Mouse (Mus musculus) midbrain, embryonic 13.5 days (tissue): ENCODE data around the gene D11Wsu47e. TPM values are rescaled to one million over a fixed set of nuclear protein-coding genes. Genes with fewer than 3 reads are reported as not detected.

ENCODE experiments used
- ATAC-seq: fragments of 200-750 bp; cut with Nextera tagmentation; 2 replicates; pipeline ENCODE4 v1.8.0; 2017; ENCODE audit warnings: mild to moderate bottlenecking, moderate TSS enrichment, moderate library complexity
- H3K27ac ChIP-seq: fragments of 300-500 bp; sonication (generic); 2 replicates; pipeline ENCODE4 v1.5.1; 2015; ENCODE audit warnings: inconsistent platforms, mild to moderate bottlenecking, moderate library complexity
- H3K27me3 ChIP-seq: fragments of 300-500 bp; sonication (generic); 2 replicates; pipeline ENCODE4 v1.6.1; 2015; ENCODE audit warnings: mild to moderate bottlenecking, inconsistent platforms
- H3K36me3 ChIP-seq: fragments of 300-500 bp; sonication (generic); 2 replicates; pipeline ENCODE4 v1.6.1; 2015; ENCODE audit warnings: mild to moderate bottlenecking, inconsistent platforms
- H3K4me1 ChIP-seq: fragments of 300-500 bp; sonication (generic); replicated peaks from 2 replicates; pipeline ENCODE4 v1.6.1; 2015; ENCODE audit warnings: inconsistent platforms
- H3K4me2 ChIP-seq: fragments of 300-500 bp; sonication (generic); replicated peaks from 2 replicates; pipeline ENCODE4 v1.6.1; 2015; ENCODE audit warnings: moderate library complexity, mild to moderate bottlenecking, inconsistent platforms
- H3K4me3 ChIP-seq: fragments of 300-500 bp; sonication (generic); replicated peaks from 2 replicates; pipeline ENCODE4 v1.5.1; 2015; ENCODE audit warnings: mild to moderate bottlenecking, inconsistent platforms
- H3K9ac ChIP-seq: fragments of 300-500 bp; sonication (generic); replicated peaks from 2 replicates; pipeline ENCODE4 v1.6.1; 2015; ENCODE audit warnings: mild to moderate bottlenecking, inconsistent platforms
- H3K9me3 ChIP-seq: fragments of 300-500 bp; sonication (generic); 2 replicates; pipeline ENCODE4 v1.6.1; 2016; ENCODE audit warnings: mild to moderate bottlenecking, inconsistent platforms
- WGBS: fragments of 180-500 bp; shearing (Covaris S2); methylation state at CpG from one replicate; pipeline ENCODE4 v1.1.7; 2015; 5-methylcytosine and 5-hydroxymethylcytosine counted together
- polyA plus RNA-seq: library from polyadenylated mRNA; unstranded; fragments of >200 nt; fragmentation: Nextera tagmentation; extraction: Ambion mirVana; gene quantifications from 2 replicates; pipeline ENCODE4 v1.2.1, GENCODE M21; 2015

Gene D11Wsu47e
- polyA plus RNA-seq, 1 experiment from 2014 or later: 26.7 TPM

DNA sequence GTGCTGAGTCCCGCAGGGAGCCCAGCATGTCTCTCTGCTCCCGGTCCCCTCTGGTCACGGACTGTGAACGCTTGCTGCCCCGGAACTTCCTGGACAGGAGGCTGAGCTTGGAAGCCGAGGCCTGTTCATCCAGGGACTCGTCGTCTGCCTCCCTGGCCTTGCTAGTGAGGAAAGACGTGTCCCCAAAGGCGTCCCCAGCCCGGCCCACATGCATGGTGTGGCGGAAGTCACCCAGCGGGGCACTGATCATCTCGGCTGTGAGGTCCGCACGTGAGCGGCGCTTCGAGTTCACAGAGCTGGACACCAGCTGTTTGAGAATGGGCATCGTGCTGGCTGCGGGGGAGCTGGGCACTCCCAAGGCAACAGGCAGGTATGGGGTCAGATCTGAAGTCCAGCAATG, 45.0 kb downstream of the D11Wsu47e start:
- Histone ChIP-seq H3K4me1 (peaks cover 33% of the 10 kb centered on the region), H3K27me3 (no peaks in the 10 kb centered on the region), H3K36me3 (peaks cover 49% of the 10 kb centered on the region), H3K9me3 (no peaks in the 10 kb centered on the region), H3K4me2 (no peak overlapping the region), H3K9ac (no peak overlapping the region), H3K27ac (no peak overlapping the region), H3K4me3 (no peak overlapping the region)
- 81% methylated on average over 21 of the region's 21 CpGs for WGBS
- no peak for ATAC-seq

GRCm38 (mm10) chr11:113729917-113730316, 45.7 kb downstream of the D11Wsu47e start:
- 69% methylated on average over 8 of the region's 8 CpGs for WGBS
- Histone ChIP-seq H3K36me3 (peaks cover 46% of the 10 kb centered on the region), H3K4me2 (no peak overlapping the region)

GRCm38 (mm10) chr11:113730879-113731278, 46.7 kb downstream of the D11Wsu47e start:
- Histone ChIP-seq H3K4me1 (peaks cover 42% of the 10 kb centered on the region), H3K27ac (no peak overlapping the region), H3K27me3 (no peaks in the 10 kb centered on the region), H3K4me2 (no peak overlapping the region), H3K9me3 (no peaks in the 10 kb centered on the region), H3K9ac (no peak overlapping the region), H3K36me3 (peaks cover 39% of the 10 kb centered on the region), H3K4me3 (no peak overlapping the region)
- 84% methylated on average over 3 of the region's 3 CpGs for WGBS
- ATAC-seq: no peak

More at GRCm38 (mm10) chr11:113729917-113730316, 45.7 kb downstream of the D11Wsu47e start:
- H3K9ac ChIP-seq: no peak overlapping the region
- ATAC-seq: no peak
- H3K27ac ChIP-seq: no peak overlapping the region
- no peaks in the 10 kb centered on the region for H3K27me3 ChIP-seq
- peaks cover 40% of the 10 kb centered on the region for H3K4me1 ChIP-seq
- no peak overlapping the region for H3K4me3 ChIP-seq
- H3K9me3 ChIP-seq: no peaks in the 10 kb centered on the region

DNA sequence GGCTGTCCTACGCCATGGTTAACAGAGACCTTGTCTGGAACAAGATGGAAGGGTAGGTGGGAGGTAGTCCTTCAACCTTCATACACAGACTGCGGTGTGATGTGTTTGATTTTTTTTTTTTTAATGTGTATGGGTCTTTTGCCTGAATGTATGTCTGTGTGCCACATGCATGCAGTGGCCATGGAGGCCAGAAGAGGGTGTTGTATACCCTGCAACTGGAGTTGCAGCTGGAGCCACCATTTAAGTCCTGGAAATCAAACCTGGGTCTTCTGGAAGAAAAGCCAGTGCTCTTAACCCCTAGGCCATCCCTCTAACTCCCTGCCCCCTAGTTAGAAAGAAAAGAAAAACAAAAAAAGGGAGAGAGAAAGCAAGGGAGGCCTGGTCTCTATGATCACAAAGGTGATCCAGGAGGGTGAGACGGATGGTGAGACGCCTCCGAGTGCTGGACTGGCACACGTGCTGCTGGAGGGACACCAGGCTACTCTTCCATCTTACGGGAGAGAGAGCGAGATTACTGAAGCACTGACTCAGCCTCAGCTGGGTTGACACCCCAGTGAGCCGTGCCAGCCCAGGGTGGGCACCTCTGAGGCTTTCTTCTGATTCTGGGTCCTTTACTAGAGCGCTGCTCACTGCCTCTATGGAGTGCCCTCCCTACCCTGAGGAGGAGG, 47.9 kb downstream of the D11Wsu47e start:
- 94% methylated on average over 10 of the region's 10 CpGs for WGBS
- H3K36me3 ChIP-seq: peaks cover 27% of the 10 kb centered on the region
- H3K27ac ChIP-seq: no peak overlapping the region
- H3K9ac ChIP-seq: no peak overlapping the region
- ATAC-seq: no peak
- no peak overlapping the region for H3K4me3 ChIP-seq
- no peak overlapping the region for H3K4me2 ChIP-seq
- no peaks in the 10 kb centered on the region for H3K27me3 ChIP-seq
- H3K4me1 ChIP-seq: peaks cover 40% of the 10 kb centered on the region
- H3K9me3 ChIP-seq: no peaks in the 10 kb centered on the region

DNA sequence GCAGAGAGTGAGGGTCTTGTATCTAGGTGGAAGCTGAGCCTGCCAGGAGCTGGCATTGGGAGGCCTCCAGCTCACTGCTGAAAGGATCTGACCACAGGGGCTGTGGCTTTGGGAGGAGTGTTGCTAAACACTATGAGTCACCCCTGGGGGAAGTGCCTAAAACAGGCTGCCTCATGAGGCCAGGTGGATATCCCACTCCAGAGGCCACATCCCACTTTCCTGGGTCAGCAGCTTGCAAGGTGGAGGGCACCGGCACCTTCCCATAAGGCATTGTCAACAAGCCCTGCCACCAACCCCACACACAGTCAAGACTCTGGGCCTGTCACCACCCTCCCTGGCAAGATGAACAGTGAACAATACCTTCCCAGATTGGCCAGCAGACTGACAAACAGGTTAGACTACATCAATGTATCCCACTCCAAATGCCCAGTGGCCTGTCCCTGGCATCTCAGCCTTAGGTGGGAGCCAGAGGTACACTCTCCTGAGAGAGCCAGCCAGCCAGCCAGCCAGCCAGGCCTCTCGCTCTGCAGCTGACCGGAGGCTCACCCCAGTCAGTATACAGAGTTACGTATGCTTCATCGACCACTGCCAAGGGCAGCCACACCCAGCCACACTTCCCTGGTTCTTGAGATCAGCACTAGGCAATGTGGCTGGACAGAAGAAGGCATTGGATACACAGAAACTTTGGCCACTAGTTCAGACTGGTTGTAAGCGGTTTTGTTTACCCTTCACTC, 49.6 kb downstream of the D11Wsu47e start:
- H3K4me1 ChIP-seq: peaks cover 56% of the 10 kb centered on the region
- peaks cover 10% of the 10 kb centered on the region for H3K36me3 ChIP-seq
- no peak for ATAC-seq
- H3K4me3 ChIP-seq: no peak overlapping the region
- no peak overlapping the region; the same call in 1 of the 2 replicates for H3K27ac ChIP-seq
- H3K9ac ChIP-seq: no peak overlapping the region
- H3K27me3 ChIP-seq: no peaks in the 10 kb centered on the region
- no peak overlapping the region for H3K4me2 ChIP-seq
- 64% methylated on average over 6 of the region's 6 CpGs for WGBS
- H3K9me3 ChIP-seq: no peaks in the 10 kb centered on the region

DNA sequence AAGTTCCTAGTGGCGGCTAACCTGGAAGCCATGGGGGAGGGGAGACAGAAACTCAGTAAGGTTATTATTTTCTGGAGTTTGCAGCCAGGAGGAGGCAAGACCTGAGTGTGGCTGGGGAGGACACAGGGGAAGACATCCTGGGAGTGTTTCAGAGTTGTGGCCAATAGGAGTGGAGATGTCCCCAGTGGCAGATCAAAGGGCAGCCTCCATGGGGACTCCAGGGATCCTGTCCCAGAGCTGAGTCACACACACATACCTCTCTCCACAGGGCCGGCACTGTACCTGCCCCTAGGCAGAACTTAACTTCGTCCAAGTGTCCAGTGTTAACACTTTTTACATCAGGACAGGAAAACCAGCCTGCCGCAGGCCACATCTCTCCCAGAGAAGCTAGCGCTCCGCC, 50.9 kb downstream of the D11Wsu47e start:
- peaks cover 66% of the 10 kb centered on the region for H3K4me1 ChIP-seq
- ATAC-seq: no peak
- H3K27ac ChIP-seq: no peak overlapping the region
- H3K4me2 ChIP-seq: no peak overlapping the region
- H3K9me3 ChIP-seq: no peaks in the 10 kb centered on the region
- H3K4me3 ChIP-seq: no peak overlapping the region
- 84% methylated on average over 6 of the region's 6 CpGs for WGBS
- no peak overlapping the region for H3K9ac ChIP-seq
- H3K27me3 ChIP-seq: no peaks in the 10 kb centered on the region
- 0 out of 2 replicates have a peak, but pooled peaks cover 3% of the 10 kb centered on the region for H3K36me3 ChIP-seq

DNA sequence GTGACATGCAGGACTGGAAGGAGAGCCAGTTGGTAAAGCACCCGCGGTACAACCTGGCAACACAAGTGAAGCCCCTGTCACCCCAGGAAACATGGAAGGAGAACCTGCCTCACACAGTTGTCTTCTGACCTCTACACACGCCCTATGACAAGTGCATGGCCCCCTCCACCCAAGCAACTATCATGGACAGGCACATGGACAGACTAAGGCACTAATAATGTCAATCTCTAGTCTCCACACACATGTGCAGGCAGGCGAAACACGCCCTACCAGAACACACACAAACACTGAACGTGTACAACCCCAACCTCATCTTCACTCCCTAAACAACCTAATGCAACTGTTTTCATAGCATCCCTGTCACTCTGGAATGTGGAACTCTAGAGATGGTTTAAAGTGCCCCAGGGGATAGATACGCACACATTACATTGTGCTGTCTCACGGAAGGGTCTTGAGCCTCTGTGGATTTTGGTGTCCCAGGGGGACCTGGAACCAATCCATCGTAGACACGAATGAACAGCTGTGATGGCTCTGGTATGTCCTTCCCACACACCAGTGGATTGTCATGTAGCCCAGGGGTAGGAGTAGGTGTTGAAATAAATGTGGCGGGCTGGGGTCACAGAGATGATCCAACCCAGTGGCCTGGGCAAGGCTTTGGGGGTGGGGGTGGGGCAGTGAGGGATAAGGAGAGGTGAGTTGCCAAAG, 52.8 kb downstream of the D11Wsu47e start:
- Histone ChIP-seq H3K4me3 (no peak overlapping the region), H3K9ac (no peak overlapping the region), H3K36me3 (peaks cover 13% of the 10 kb centered on the region), H3K27ac (no peak overlapping the region), H3K27me3 (no peaks in the 10 kb centered on the region), H3K4me2 (no peak overlapping the region), H3K4me1 (peaks cover 59% of the 10 kb centered on the region), H3K9me3 (no peaks in the 10 kb centered on the region)
- ATAC-seq: no peak
- WGBS: 84% methylated on average over 11 of the region's 11 CpGs

DNA sequence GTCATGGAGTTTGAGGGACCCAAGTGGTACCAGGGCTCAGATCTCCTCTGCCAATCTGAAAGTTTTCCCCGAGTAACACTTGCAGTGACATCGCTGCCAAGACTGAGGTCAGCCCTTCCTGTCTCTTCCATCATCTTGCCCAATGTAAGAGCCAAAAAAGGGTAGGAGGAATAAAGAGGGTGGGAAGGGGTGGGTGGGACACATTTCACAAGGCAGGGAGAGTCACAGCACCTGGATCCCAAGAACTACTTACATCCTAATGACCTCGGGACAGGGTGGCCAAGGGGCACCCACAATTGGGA, 53.3 kb downstream of the D11Wsu47e start:
- Histone ChIP-seq H3K9me3 (no peaks in the 10 kb centered on the region), H3K27me3 (no peaks in the 10 kb centered on the region), H3K4me3 (no peak overlapping the region), H3K27ac (no peak overlapping the region), H3K36me3 (peaks cover 18% of the 10 kb centered on the region), H3K4me1 (peaks cover 59% of the 10 kb centered on the region), H3K9ac (no peak overlapping the region), H3K4me2 (no peak overlapping the region)
- ATAC-seq: no peak
- WGBS: 89% methylated on average over 3 of the region's 3 CpGs

DNA sequence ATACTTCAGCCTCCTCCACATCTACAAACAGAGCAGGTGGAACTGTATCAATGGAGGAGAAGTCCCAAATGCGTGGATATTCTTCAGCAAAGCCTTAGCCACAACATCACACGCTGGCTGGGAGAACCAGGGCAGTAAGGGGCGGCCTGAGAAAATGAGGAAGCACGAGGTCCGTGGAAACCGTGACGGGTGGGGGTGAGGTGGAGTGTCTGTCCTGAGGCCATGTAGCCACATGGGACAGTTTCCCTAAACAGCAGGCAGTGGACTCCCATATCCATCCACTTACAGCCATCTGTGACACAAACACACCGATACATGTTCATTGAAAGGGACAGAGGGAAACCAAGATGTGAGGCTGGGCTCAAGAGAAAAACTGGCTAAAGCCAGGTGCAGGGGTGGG, 53.7 kb downstream of the D11Wsu47e start:
- Histone ChIP-seq H3K27me3 (no peaks in the 10 kb centered on the region), H3K9ac (no peak overlapping the region), H3K36me3 (peaks cover 21% of the 10 kb centered on the region), H3K4me3 (no peak overlapping the region), H3K4me2 (no peak overlapping the region), H3K27ac (no peak overlapping the region), H3K9me3 (no peaks in the 10 kb centered on the region), H3K4me1 (peaks cover 59% of the 10 kb centered on the region)
- 75% methylated on average over 8 of the region's 8 CpGs for WGBS
- no peak for ATAC-seq

GRCm38 (mm10) chr11:113739213-113739612, 55.0 kb downstream of the D11Wsu47e start:
- 91% methylated on average over 8 of the region's 8 CpGs for WGBS
- no peak for ATAC-seq
- H3K4me3 ChIP-seq: no peak overlapping the region

DNA sequence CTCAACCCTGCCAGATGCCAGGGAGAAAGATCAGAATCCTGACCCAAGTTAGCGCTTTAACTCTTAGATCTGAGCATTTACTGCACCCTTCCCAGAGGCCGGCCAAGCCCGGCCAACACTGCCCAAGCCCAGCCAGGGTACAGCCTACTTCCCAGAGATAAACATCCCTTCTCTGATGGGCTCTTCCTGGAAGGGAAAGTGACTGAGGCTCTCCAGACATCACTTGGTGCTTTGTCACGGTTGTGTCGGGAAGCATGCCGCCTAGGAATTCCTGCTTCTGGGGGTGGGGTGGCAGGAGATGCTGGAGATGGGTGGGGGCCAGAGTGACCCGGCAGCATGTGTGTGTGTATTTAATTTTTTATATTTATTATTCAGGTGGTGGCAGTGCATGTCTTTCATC, 55.9 kb downstream of the D11Wsu47e start:
- 91% methylated on average over 7 of the region's 7 CpGs for WGBS
- H3K9ac ChIP-seq: no peak overlapping the region
- H3K4me2 ChIP-seq: no peak overlapping the region
- no peaks in the 10 kb centered on the region for H3K27me3 ChIP-seq
- no peak for ATAC-seq
- H3K36me3 ChIP-seq: peaks cover 36% of the 10 kb centered on the region
- no peak overlapping the region for H3K4me3 ChIP-seq
- no peaks in the 10 kb centered on the region for H3K9me3 ChIP-seq
- H3K27ac ChIP-seq: no peak overlapping the region
- peaks cover 39% of the 10 kb centered on the region for H3K4me1 ChIP-seq

More at GRCm38 (mm10) chr11:113739213-113739612, 55.0 kb downstream of the D11Wsu47e start:
- H3K4me2 ChIP-seq: no peak overlapping the region
- H3K4me1 ChIP-seq: peaks cover 47% of the 10 kb centered on the region
- no peak overlapping the region for H3K9ac ChIP-seq
- no peaks in the 10 kb centered on the region for H3K9me3 ChIP-seq
- peaks cover 32% of the 10 kb centered on the region for H3K36me3 ChIP-seq
- no peaks in the 10 kb centered on the region for H3K27me3 ChIP-seq
- no peak overlapping the region for H3K27ac ChIP-seq

DNA sequence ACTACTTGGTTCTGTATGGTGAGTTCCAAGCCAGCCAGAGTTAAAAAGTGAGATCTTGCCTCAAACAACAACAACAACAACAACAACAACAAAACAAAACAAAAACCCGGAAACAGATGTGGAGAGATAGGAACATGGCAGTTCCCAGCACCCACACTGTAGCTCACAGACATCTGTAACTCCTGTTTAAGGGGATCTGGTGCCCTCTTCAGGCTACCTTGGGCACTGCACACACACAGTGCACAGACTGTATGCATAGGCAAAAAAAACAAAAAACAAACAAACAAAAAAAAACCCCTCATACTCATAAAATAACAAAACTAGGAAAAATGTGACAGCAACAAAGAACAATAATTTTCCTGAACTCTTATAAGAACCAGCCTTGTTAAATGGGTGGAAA, 58.8 kb downstream of the D11Wsu47e start:
- WGBS: 100% methylated on average over 1 of the region's 1 CpGs
- Histone ChIP-seq H3K27ac (no peak overlapping the region), H3K4me2 (no peak overlapping the region), H3K9me3 (no peaks in the 10 kb centered on the region), H3K36me3 (peaks cover 50% of the 10 kb centered on the region), H3K9ac (no peak overlapping the region), H3K4me1 (peaks cover 47% of the 10 kb centered on the region), H3K4me3 (no peak overlapping the region), H3K27me3 (no peaks in the 10 kb centered on the region)
- no peak for ATAC-seq
